In the genomic region with DNA sequence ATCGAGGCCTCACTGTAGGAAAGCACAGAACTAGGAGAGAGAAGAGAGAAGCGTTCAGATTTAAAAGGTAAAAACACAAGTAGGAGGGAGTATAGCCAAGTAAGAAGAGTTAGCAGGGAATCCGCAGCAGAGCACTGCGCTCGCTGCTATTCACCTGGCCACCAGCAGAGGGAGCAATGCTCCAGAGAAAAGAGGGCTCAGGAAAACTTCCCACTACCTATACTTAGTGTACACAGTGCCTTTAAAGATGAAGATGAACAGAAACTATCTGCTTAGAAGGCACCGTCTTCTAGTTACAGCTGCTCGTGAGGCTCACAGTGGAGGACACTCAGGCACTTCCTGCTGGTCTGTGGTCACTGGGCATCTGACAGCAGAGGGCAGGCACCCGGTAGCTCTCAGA, we compare ENCODE assay signal across 8 mouse cellular contexts. TPM values are rescaled to one million over a fixed set of nuclear protein-coding genes. Genes with fewer than 3 reads are reported as not detected.
DNase-seq lines count a peak whose midpoint lies in the region; ATAC-seq lines count a peak whose summit lies in the region.

No protein-coding gene starts in this region.

- peak; percentile 69 for DNase-seq in hindbrain, embryonic 10.5 days (ENCODE audit: low spot score)
- DNase-seq in cerebellum, adult 11-12 months, result peak; percentile 51
- peak; percentile 72 for DNase-seq in forelimb bud, embryonic 11.5 days (ENCODE audit: low read depth, low spot score)
- peak; percentile 80 to 83 for DNase-seq in left cerebral cortex, postnatal 14 days (ENCODE audit: low spot score in 2 of 2)
- peak; percentile 47 to 72 for DNase-seq in spleen, postnatal 14 days (ENCODE audit: low spot score in 2 of 2)

- intact Hi-C loops in left cerebral cortex, postnatal 14 days (cut with DNase I), result loop anchor here (5.0 to 10.0 kb wide), 2 partner anchors 342 to 425 kb away; a partner anchor contains a TSS

- H3K36me3 ChIP-seq in hindbrain, embryonic 10.5 days, result peaks cover 74% of the 10 kb centered on the region
- peaks cover 67% of the 10 kb centered on the region for H3K36me3 ChIP-seq in hindbrain, embryonic 12.5 days
- peaks cover 35% of the 10 kb centered on the region; the same call in 1 of the 2 replicates for H3K36me3 ChIP-seq in midbrain, embryonic 15.5 days (replicated peaks)

- 35% methylated on average over 8 of the region's 8 CpGs for WGBS in hindbrain, embryonic 10.5 days
- WGBS in hindbrain, embryonic 12.5 days, result 33% methylated on average over 8 of the region's 8 CpGs
- 27% methylated on average over 8 of the region's 8 CpGs for WGBS in midbrain, embryonic 15.5 days

- H3K9ac ChIP-seq in hindbrain, embryonic 12.5 days, result no peak overlapping the region
- no peak overlapping the region for H3K9ac ChIP-seq in midbrain, embryonic 15.5 days

- no peaks in the 10 kb centered on the region for H3K9me3 ChIP-seq in hindbrain, embryonic 10.5 days
- no peaks in the 10 kb centered on the region for H3K9me3 ChIP-seq in hindbrain, embryonic 12.5 days (replicated peaks)
- H3K9me3 ChIP-seq in midbrain, embryonic 15.5 days, result no peaks in the 10 kb centered on the region

- H3K27me3 ChIP-seq in hindbrain, embryonic 10.5 days (ENCODE audit: insufficient read depth, poor library complexity, severe bottlenecking), result no peaks in the 10 kb centered on the region
- no peaks in the 10 kb centered on the region for H3K27me3 ChIP-seq in hindbrain, embryonic 12.5 days
- H3K27me3 ChIP-seq in midbrain, embryonic 15.5 days (replicated peaks), result no peaks in the 10 kb centered on the region

- no peak overlapping the region for H3K27ac ChIP-seq in hindbrain, embryonic 10.5 days
- H3K27ac ChIP-seq in hindbrain, embryonic 12.5 days, result no peak overlapping the region
- H3K27ac ChIP-seq in midbrain, embryonic 15.5 days, result no peak overlapping the region

- no peak overlapping the region for H3K4me2 ChIP-seq in hindbrain, embryonic 12.5 days (replicated peaks)
- no peak overlapping the region for H3K4me2 ChIP-seq in midbrain, embryonic 15.5 days

- no peaks in the 10 kb centered on the region for H3K4me1 ChIP-seq in hindbrain, embryonic 10.5 days (replicated peaks)
- no peaks in the 10 kb centered on the region for H3K4me1 ChIP-seq in hindbrain, embryonic 12.5 days
- no peaks in the 10 kb centered on the region for H3K4me1 ChIP-seq in midbrain, embryonic 15.5 days

- ATAC-seq in hindbrain, embryonic 12.5 days (ENCODE audit: low FRiP score), result no peak
- ATAC-seq in inflammation-experienced regulatory T-cells, adult 6 months, result peak; percentile 81
- ATAC-seq in midbrain, embryonic 15.5 days (replicated peaks), result 0 out of 2 replicates have a peak, but pooled peaks have one; percentile 17

- no peak overlapping the region for H3K4me3 ChIP-seq in hindbrain, embryonic 10.5 days
- no peak overlapping the region for H3K4me3 ChIP-seq in hindbrain, embryonic 12.5 days
- H3K4me3 ChIP-seq in midbrain, embryonic 15.5 days, result no peak overlapping the region

RNA-seq across cellular contexts. Expression of a gene that starts 41.0 kb away (rescaled TPM):
- polyA plus RNA-seq in hindbrain, embryonic 10.5 days (2016; fragmentation: Nextera tagmentation; extraction: Ambion mirVana), result 8.1 and 10.1 TPM in 2 replicates
- polyA plus RNA-seq in hindbrain, embryonic 12.5 days (2016; fragmentation: Nextera tagmentation; extraction: Ambion mirVana), result 13.8 and 15.3 TPM in 2 replicates
- polyA plus RNA-seq in inflammation-experienced regulatory T-cells, adult 6 months (2017; shearing (Covaris generic)), result 10 to 100 TPM in 2 of 3 experiments, 1 to 10 TPM in 1; 8.7 to 24.0 (median 21.0) TPM
- total RNA-seq in left cerebral cortex, postnatal 14 days (2021), result 10 to 100 TPM; 12.5 to 13.4 TPM
- polyA plus RNA-seq in midbrain, embryonic 15.5 days (2015; fragmentation: Nextera tagmentation; extraction: Ambion mirVana), result 15.6 and 15.7 TPM in 2 replicates
